Mouse (Mus musculus): ENCODE measurements at regions not wholly inside any gene's neighbourhood (a gene's known extent, or its start where the extent isn't known, plus 50 kb on each side); places are given as distances from the start of the nearest gene placed in this dataset.
A peak's percentile ranks its signal among the peaks of the same experiment; 100 is the strongest.

DNA sequence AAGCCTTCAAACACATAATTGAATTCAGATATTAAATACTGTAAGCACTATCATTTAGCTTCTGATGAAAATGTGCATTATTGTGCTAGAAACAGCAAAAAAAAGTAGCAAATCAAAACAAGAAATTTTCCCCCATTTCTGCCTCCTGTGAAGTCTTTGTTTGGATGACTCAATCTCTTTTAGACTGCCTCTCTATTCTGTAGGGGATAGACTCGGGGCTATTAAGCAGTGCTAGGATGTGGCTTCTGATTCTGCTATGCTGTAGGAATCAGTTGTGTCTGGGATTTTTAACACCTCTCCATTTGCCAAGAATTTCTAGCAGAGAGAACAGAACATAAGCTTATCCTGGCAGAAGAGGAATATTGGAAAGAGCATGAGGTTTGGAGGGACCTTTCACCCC is 775.2 kb downstream of the Tmem114 start:
- ATAC-seq (ENCODE audit: low TSS enrichment) = no peak

DNA sequence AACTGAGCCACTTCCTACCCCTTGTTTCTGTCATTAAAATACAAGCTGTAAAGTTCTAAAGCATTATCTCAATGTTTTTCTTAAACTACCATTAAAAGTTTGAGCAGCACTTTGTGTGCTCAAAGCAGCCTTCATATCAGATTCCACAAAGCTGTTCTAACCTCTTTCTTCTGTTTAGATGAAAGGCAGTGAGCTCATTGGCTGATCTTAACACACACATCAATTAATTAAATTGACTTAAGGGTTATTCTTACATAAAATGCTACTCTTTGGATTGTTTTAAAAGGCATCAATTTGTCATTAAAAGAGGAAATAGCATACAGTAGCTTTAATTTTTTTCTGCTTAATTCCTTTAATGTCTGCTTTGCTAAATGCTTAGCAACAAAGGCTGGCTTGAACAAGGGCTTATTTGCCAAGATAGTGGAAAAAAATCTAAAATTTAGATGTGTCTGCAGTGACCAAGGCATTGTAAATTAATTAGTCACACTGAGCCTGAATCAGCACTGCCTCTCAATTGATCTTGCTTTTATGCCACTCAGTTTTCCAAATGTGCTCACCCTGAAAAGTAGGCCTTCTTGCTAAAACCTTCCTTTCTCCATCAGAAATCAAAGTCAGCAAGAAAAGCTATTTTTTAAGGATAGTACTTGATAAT is 777.5 kb downstream of the Tmem114 start:
- ATAC-seq (ENCODE audit: low TSS enrichment) = no peak

DNA sequence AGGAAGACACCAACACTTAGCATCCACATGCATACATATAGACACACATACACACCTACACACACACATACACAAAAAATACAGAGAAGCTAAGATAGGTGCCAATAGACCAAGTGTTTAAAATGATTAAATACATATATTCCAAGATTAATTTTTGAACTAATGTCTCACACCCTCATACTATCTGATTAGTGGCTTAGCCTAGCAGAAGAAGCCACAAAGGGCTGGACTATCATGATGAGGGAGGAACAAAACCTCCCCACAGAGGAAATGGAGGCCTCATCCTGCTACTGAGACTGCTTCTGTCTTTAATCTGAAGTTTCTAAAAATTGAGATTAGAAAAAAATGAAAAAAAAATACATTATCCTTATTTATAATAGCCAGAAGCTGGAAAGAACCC is 780.6 kb downstream of the Tmem114 start:
- no peak for ATAC-seq (ENCODE audit: low TSS enrichment)

- ATAC-seq (ENCODE audit: low TSS enrichment) = peak; percentile 80
Observed at GRCm38 (mm10) chr16:7638955-7639755, 785.8 kb downstream of the Tmem114 start.

DNA sequence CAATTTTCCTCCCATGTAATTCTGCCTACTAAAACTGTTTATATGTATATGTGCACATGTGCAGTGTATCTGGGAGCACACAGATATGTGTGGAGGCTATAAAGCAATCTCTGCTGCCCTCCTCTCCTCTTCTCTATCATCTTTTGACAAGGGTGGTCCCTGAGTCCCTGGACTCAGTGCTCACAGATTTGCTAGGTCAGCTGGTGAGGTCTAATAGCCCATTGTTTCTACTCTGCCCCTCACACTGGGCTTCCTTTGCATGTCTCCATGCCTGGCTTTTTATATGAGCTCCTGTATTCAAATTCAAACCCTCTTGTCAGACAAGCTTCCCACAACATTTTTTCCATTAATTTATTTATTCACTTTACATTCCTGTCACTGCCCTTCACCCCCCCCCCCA is 786.9 kb downstream of the Tmem114 start:
- ATAC-seq (ENCODE audit: low TSS enrichment) = no peak

DNA sequence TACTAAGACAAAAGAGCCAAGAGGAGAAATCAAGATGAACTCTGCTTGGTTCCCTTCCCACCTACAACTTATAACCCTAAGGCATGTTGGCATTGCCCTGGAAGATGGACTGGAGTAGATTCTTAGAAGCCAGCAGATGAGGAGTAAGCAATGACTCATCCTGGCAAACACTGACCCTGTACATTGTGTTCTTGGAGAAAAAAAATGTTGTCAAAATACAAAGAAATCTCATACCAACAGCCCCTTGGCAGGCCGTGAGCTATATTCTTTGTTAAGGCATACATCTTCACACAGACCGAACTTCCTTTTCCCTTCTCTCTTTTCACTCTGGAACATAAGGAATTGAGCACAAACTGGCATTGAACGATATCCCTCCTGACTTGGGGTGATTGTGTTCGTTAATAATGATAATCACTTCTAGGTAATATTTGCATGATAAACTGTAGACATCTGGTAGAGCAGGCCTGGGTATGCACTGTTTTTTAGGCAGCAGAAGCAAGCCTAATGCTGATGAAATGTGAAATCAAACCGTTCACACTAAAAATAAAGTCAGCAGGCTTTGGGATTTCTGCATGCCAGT is 787.7 kb downstream of the Tmem114 start:
- no peak for ATAC-seq (ENCODE audit: low TSS enrichment)

DNA sequence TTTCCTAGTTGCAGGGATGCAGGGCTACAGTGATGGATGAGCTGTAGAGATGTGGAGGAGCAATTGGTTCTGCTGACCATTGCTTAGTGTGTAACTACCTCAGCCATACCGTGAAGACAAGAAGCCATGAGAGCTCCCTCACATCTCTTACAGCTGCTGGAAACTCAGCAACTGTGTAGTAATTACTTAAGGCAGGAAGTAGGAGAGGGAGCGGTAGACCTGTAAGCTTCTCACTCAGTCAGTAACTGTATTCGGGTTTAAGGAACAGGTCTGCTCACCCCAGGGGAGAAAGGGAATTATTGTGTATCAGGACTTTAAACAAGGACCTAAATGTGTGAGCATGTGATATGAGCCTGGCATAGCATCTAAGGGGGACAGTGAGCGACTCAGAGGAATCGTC is 788.6 kb downstream of the Tmem114 start:
- ATAC-seq (ENCODE audit: low TSS enrichment) = no peak

DNA sequence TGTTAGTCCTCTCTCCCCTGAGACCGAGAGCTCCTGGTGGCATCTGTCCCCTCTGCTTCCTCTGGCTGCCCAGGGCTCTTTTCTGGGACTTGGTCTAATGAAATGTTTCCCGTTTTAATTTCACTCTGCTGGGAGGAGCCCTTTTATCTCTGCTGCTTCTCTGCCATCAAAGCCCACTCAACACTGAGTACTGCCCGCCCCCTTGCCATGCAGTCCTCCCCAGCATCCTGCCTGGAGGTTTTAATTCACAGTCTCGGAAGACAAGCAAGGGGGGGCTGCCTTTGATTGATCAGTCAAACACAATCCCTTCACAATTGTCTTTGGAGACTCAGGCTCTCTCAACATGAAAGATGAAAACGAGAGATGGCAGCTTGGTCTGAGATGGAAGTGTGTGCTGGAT is 792.5 kb downstream of the Tmem114 start:
- peak; percentile 52; the same call in 1 of the 2 replicates for ATAC-seq (ENCODE audit: low TSS enrichment)

DNA sequence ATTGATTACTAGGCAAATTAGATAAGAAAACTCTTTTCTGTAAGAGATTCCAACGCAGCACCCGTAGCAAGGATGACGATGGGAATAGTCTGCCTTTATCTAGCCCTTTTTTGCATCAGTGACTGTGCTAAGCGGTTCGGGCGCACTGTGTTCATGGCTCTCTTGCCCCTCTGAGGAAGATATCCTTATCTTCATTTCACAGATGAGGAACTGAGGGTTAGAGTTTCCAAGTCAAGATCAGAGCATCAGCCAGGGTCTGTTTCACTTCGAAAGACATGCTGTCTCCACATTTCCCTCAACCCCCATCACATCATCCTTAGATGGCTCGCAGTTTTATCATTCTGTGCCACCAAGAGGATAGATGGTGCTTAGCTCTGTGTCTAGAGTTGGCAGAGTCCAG is 796.6 kb downstream of the Tmem114 start:
- no peak for ATAC-seq (ENCODE audit: low TSS enrichment)

DNA sequence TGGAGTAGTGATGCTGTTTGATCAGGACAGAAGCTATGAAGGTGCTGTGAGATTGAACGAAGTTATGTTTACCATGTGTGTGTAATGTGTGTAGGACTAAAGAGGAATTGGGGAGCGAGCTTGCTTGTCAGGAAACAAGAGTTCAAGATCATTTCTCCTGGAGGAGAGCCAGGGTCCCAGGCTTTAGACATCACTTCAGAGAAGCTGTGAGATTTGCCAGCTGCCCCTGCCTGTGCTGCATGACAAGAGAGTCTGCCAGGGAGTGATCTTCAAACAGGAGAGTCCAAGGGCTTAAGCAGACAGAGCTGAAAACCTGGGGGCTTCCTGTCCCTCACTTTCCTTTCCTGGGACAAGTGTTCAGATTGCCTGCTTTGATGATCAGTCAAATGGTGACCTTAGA is 818.3 kb downstream of the Tmem114 start:
- ATAC-seq (ENCODE audit: low TSS enrichment) = no peak

DNA sequence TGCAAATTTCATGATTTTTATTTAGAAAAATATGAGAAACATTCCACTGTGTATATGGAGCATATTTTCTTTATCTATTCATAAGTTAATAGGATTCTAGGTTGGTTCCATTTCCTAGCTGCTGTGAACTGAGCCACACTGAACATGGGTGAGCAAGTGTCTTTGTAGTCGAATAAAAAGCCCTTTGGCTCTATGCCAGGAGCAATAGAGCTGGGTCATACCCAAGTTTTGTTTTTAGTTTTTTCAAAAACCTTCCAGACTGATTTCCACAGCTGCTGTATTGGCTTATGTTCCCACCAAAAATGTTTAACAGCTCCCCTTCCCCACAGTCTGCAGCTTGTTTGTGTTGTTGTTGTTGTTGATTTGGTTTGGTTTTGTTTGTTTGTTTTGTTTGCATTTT is 822.5 kb downstream of the Tmem114 start:
- no peak for ATAC-seq (ENCODE audit: low TSS enrichment)

DNA sequence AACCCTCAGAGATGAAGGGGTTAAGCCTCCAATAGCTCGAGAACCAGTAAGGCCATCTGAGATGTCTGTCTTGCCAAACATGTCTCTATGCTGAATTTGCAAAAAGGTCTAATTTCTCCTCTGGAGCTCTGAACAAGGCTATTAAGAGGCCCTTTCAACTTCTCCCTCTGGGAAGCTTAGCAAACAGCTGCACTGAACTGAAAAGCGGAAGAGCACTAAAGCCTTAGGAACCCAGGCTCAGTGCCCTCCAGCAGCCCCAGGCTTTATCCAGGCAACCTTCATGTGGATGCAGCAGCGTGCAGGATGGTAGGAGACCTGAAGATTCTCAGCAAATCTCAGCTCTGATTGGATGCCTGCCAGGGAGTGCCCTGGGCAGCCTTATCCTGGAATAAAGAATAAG is 850.1 kb downstream of the Tmem114 start:
- 0 out of 2 replicates have a peak, but pooled peaks have one; percentile 44 for ATAC-seq (ENCODE audit: low TSS enrichment)

DNA sequence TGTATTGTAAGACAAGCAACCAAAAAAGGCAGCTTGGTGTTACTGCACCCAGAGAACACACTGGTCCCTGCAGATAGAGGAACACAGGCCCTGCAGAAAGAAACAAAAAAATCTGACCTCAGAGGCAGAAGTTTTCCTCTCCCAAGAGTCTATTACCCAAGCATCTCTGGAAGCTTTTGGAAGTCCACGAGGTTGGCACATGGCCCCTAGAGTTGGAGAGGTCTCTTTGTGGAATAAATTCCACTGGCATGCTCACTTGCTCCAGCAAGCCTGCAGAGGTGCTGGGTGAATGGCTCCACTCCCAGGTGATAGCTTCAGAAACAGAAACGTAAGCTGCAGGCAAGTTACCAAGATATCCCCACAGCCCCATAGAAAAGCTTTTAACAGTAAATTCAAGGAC is 864.1 kb downstream of the Tmem114 start:
- no peak for ATAC-seq (ENCODE audit: low TSS enrichment)

GRCm38 (mm10) chr16:7559177-7559576 is 865.8 kb downstream of the Tmem114 start:
- ATAC-seq (ENCODE audit: low TSS enrichment) = no peak

- ATAC-seq (ENCODE audit: low TSS enrichment) = no peak
Observed at GRCm38 (mm10) chr16:7558637-7559036, 866.3 kb downstream of the Tmem114 start.

- no peak for ATAC-seq (ENCODE audit: low TSS enrichment)
Observed at GRCm38 (mm10) chr16:7555911-7556310, 869.0 kb downstream of the Tmem114 start.

- ATAC-seq (ENCODE audit: low TSS enrichment) = no peak
Observed at GRCm38 (mm10) chr16:7549568-7549967, 875.4 kb downstream of the Tmem114 start.

DNA sequence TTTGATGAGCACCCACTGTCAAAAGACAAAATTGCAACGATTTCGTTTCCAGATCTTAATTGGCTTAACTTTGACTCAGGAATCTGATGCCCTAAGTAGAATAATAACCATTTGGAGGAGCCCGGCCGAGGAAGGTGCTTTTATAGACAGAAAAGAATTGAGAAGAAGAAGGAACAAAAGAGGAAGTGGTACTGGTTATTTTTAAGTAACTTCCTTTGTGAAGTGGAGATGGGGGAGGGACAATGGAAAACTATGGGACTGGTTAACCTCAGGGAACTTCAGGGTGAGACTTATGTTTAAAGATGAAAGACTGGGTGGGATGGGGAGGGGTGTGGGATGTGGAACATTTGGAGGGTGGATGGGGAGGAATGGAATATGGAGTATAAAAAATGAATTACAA is 880.9 kb downstream of the Tmem114 start:
- no peak for ATAC-seq (ENCODE audit: low TSS enrichment)

GRCm38 (mm10) chr16:7529811-7530210 is 895.1 kb downstream of the Tmem114 start:
- ATAC-seq (ENCODE audit: low TSS enrichment) = no peak

- no peak for ATAC-seq (ENCODE audit: low TSS enrichment)
Observed at GRCm38 (mm10) chr16:7528963-7529362, 896.0 kb downstream of the Tmem114 start.

- ATAC-seq (ENCODE audit: low TSS enrichment) = no peak
Observed at GRCm38 (mm10) chr16:7527923-7528776, 896.8 kb downstream of the Tmem114 start.

- ATAC-seq (ENCODE audit: low TSS enrichment) = no peak
Observed at GRCm38 (mm10) chr16:7518711-7519110, 906.2 kb downstream of the Tmem114 start.

All from frontal cortex, adult (tissue).